Mouse (Mus musculus) embryonic facial prominence, embryonic 11.5 days (tissue): ENCODE data around the gene Qsox2. TPM values are rescaled to one million over a fixed set of nuclear protein-coding genes. Genes with fewer than 3 reads are reported as not detected.

Experiments
- ATAC-seq: fragments of 200-750 bp; cut with Nextera tagmentation; replicated peaks from 2 replicates; pipeline ENCODE4 v1.8.0; 2017; ENCODE audit warnings: low read depth; ENCODE audit not compliant: insufficient number of reproducible peaks, low FRiP score, low TSS enrichment
- DNase-seq: peaks from one replicate; pipeline ENCODE4 v3.0.0-alpha.2; 2015; ENCODE audit warnings: low spot score
- H3K27ac ChIP-seq: fragments of 300-500 bp; sonication (generic); replicated peaks from 2 replicates; pipeline ENCODE4 v1.5.1; 2014; ENCODE audit warnings: mild to moderate bottlenecking, low read depth, low read length, control low read depth
- H3K27me3 ChIP-seq: fragments of 300-500 bp; sonication (generic); 2 replicates; pipeline ENCODE4 v1.6.1; 2014; ENCODE audit warnings: mild to moderate bottlenecking, low read length, moderate library complexity, mixed read lengths; ENCODE audit not compliant: control insufficient read depth, insufficient read depth
- H3K36me3 ChIP-seq: fragments of 300-500 bp; sonication (generic); replicated peaks from 2 replicates; pipeline ENCODE4 v1.6.1; 2014; ENCODE audit warnings: low read depth, mild to moderate bottlenecking, low read length, moderate library complexity, mixed read lengths; ENCODE audit not compliant: control insufficient read depth, insufficient read depth
- H3K4me1 ChIP-seq: fragments of 300-500 bp; sonication (generic); 2 replicates; pipeline ENCODE4 v1.6.1; 2014; ENCODE audit warnings: low read length, mixed read lengths; ENCODE audit not compliant: control insufficient read depth, insufficient read depth
- H3K4me2 ChIP-seq: fragments of 300-500 bp; sonication (generic); 2 replicates; pipeline ENCODE4 v1.6.1; 2014; ENCODE audit warnings: low read depth, mild to moderate bottlenecking, control low read depth, low read length, moderate library complexity
- H3K4me3 ChIP-seq: fragments of 300-500 bp; sonication (generic); 2 replicates; pipeline ENCODE4 v1.5.1; 2014; ENCODE audit warnings: low read depth, low read length, control low read depth
- H3K9ac ChIP-seq: fragments of 300-500 bp; sonication (generic); replicated peaks from 2 replicates; pipeline ENCODE4 v1.6.1; 2014; ENCODE audit warnings: mild to moderate bottlenecking, control low read depth, low read length
- H3K9me3 ChIP-seq: fragments of 300-500 bp; sonication (generic); replicated peaks from 2 replicates; pipeline ENCODE4 v1.6.1; 2016; ENCODE audit warnings: mild to moderate bottlenecking, low read length, inconsistent platforms, mixed read lengths; ENCODE audit not compliant: control insufficient read depth
- WGBS: fragments of 180-500 bp; shearing (Covaris S2); extraction: QIAGEN DNeasy Blood & Tissue Kit; methylation state at CpG from one replicate; pipeline ENCODE4 v1.1.7; 2014; 5-methylcytosine and 5-hydroxymethylcytosine counted together
- polyA plus RNA-seq: library from polyadenylated mRNA; unstranded; fragments of >200 nt; fragmentation: Nextera tagmentation; extraction: Ambion mirVana; gene quantifications from 2 replicates; pipeline ENCODE4 v1.2.1, GENCODE M21; 2014

Qsox2 gene
- polyA plus RNA-seq, 1 experiment from 2014 or later = 11.3 TPM

DNA sequence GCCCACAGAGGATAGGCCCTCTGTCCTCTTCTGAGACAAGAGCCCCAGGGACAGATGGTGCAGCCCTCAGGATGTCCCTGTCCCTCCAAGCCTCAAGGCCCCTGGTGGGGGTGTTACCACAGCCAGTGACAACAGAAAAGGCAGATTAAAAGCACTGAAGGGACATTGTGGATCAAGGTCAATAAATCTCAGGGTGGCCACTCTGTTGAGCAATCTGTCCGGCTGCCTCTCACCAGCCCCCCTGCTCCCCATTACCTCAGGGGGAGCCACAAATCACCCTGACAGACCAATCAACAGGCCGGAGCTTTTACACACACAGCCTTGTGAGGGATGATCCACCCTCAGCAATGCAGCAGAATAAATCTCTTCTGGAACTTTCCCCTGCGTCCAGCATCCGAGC is 62.1 kb downstream of the Qsox2 start:
- H3K9me3 ChIP-seq = no peaks in the 10 kb centered on the region
- DNase-seq (no peak), ATAC-seq (no peak)
- H3K4me2 ChIP-seq = no peak overlapping the region
- no peak overlapping the region for H3K4me3 ChIP-seq
- no peak overlapping the region for H3K27ac ChIP-seq
- H3K9ac ChIP-seq = no peak overlapping the region
- H3K36me3 ChIP-seq = no peaks in the 10 kb centered on the region
- whole genome bisulfite sequencing = 52% methylated on average over 4 of the region's 4 CpGs
- H3K27me3 ChIP-seq = no peaks in the 10 kb centered on the region
- no peaks in the 10 kb centered on the region for H3K4me1 ChIP-seq

DNA sequence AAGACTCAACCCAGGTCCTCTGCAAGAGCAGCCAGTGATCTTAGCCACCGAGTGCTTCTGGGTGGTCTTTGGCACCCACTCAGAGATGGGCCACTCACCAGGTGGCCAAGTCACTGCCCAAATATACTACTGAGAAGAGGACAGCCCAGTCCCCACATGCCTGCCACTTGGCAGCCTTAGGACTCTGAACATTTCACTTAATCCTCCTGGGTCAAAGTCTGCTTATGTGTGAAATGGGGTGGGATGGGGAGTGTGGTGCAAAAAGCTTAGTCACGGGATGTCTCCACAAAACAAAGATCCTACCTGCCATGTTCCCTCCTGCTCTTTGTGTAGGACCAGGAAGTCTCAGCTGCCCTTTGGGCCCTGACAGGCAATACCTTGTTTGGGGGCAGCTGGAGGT is 65.2 kb downstream of the Qsox2 start:
- Histone ChIP-seq H3K9ac (no peak overlapping the region), H3K36me3 (no peaks in the 10 kb centered on the region), H3K27ac (no peak overlapping the region), H3K9me3 (no peaks in the 10 kb centered on the region), H3K4me2 (no peak overlapping the region), H3K27me3 (no peaks in the 10 kb centered on the region), H3K4me1 (no peaks in the 10 kb centered on the region), H3K4me3 (no peak overlapping the region)
- DNase-seq = no peak
- no peak for ATAC-seq
- 90% methylated on average over 2 of the region's 2 CpGs for WGBS

DNA sequence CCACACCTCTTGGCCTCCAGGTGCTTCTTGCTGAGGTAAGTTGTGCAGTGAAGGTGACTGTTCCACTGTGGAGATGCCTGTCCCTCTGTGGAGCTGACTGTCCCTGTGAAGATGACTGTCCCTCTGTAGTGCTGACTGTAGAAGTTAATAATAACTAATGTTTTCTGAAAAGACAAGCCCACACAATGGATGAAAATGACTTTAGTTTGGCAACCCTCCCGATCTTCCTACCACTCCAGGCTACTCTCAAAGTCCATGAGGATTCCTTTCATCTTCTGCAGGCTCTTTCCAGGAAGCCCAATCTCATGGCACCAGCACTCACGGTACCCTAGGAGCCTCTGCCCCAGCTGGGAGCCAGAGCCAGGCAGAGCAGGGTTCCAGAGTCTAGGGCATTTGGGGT is 66.9 kb downstream of the Qsox2 start:
- Histone ChIP-seq H3K4me2 (no peak overlapping the region), H3K27ac (no peak overlapping the region), H3K4me1 (no peaks in the 10 kb centered on the region), H3K4me3 (no peak overlapping the region), H3K9me3 (no peaks in the 10 kb centered on the region), H3K36me3 (no peaks in the 10 kb centered on the region), H3K9ac (no peak overlapping the region), H3K27me3 (no peaks in the 10 kb centered on the region)
- WGBS = 58% methylated on average over 2 of the region's 2 CpGs
- no peak for DNase-seq
- ATAC-seq = no peak

- no peaks in the 10 kb centered on the region for H3K36me3 ChIP-seq
- no peak overlapping the region for H3K9ac ChIP-seq
- no peaks in the 10 kb centered on the region for H3K4me1 ChIP-seq
- WGBS = 21% methylated on average over 11 of the region's 11 CpGs
- no peaks in the 10 kb centered on the region for H3K27me3 ChIP-seq
- H3K4me2 ChIP-seq = no peak overlapping the region
- no peaks in the 10 kb centered on the region for H3K9me3 ChIP-seq
- H3K27ac ChIP-seq = no peak overlapping the region
- DNase-seq = peak; percentile 20
- no peak overlapping the region for H3K4me3 ChIP-seq
- ATAC-seq = peak; percentile 61
Measured at GRCm38 (mm10) chr2:26168843-26169579, 68.3 kb downstream of the Qsox2 start.

GRCm38 (mm10) chr2:26166890-26167289 is 70.4 kb downstream of the Qsox2 start:
- no peaks in the 10 kb centered on the region for H3K9me3 ChIP-seq
- DNase-seq = no peak
- H3K27ac ChIP-seq = no peak overlapping the region
- H3K4me2 ChIP-seq = no peak overlapping the region
- no peak for ATAC-seq
- H3K4me1 ChIP-seq = no peaks in the 10 kb centered on the region
- WGBS = 74% methylated on average over 3 of the region's 3 CpGs
- H3K36me3 ChIP-seq = no peaks in the 10 kb centered on the region
- H3K27me3 ChIP-seq = no peaks in the 10 kb centered on the region
- no peak overlapping the region for H3K4me3 ChIP-seq
- no peak overlapping the region for H3K9ac ChIP-seq

Other genes starting within 250 kb of the Qsox2 start
- 113 and 120 TPM in 2 replicates for gene Ubac1, start 215.8 kb downstream of the Qsox2 start, polyA plus RNA-seq
- gene Nacc2, start 114.3 kb downstream of the Qsox2 start, polyA plus RNA-seq = 2.7 and 3.6 TPM in 2 replicates
- 1.3 and 3.3 TPM in 2 replicates for gene Lhx3, start 29.2 kb downstream of the Qsox2 start, polyA plus RNA-seq
- 0.13 TPM in 1 of 2 replicates, not detected in the other for gene Ccdc187, start 57.0 kb upstream of the Qsox2 start, polyA plus RNA-seq
- gene Gpsm1, start 78.0 kb upstream of the Qsox2 start, polyA plus RNA-seq = 31.7 and 39.9 TPM in 2 replicates
- gene Dnlz, start 114.6 kb upstream of the Qsox2 start, polyA plus RNA-seq = 25.1 and 29.8 TPM in 2 replicates
- gene Card9, start 123.4 kb upstream of the Qsox2 start, polyA plus RNA-seq = 0.40 and 0.41 TPM in 2 replicates
- 17.9 and 18.6 TPM in 2 replicates for gene Snapc4, start 143.1 kb upstream of the Qsox2 start, polyA plus RNA-seq
- 130 and 132 TPM in 2 replicates for gene Entr1, start 151.8 kb upstream of the Qsox2 start, polyA plus RNA-seq
- gene Pmpca, start 151.8 kb upstream of the Qsox2 start, polyA plus RNA-seq = 100 and 103 TPM in 2 replicates
- 19.0 and 22.9 TPM in 2 replicates for gene Inpp5e, start 171.7 kb upstream of the Qsox2 start, polyA plus RNA-seq
- gene Sec16a, start 207.7 kb upstream of the Qsox2 start, polyA plus RNA-seq = 30.4 and 33.3 TPM in 2 replicates